Mouse (Mus musculus) cerebellum, adult 9-11 months (tissue): ENCODE data around the gene Arhgap28.

ENCODE experiments used
- DNase-seq: peaks from one replicate; pipeline ENCODE4 v3.0.0; 2022

The Arhgap28 gene

DNA sequence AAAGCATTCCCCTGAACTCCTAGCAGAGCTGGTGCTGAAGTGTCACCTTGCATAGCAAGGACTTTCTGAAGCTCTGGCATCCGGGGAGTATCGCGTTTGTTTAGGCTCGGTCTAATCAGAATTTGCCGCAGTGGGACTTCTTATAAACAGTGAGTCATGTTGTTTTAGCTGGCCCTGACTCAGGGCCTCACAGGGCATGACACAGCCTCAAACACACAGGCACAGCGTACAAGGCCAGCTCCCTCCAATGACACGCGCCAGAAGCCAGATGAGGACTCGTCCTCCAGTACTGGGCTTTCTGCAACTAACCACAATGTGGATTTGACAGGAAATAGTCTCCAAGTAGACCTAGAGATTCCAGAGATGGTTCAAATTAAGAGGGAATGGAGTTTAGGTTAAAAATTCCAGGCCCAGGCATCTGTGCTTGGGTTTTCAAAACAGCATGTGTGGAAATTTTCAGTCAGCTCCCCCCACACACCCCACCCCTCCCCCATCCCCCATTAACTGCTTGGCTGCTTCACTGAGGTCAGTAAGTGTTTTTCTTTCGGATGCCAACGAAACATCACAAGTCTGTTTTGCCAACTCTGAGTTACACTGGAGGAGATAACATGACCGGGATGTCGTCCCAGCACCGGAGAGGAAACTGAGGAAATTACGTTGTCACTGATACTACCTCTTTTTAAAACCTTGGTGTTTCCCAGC, 14.8 kb downstream of the Arhgap28 start:
- no peak for DNase-seq

DNA sequence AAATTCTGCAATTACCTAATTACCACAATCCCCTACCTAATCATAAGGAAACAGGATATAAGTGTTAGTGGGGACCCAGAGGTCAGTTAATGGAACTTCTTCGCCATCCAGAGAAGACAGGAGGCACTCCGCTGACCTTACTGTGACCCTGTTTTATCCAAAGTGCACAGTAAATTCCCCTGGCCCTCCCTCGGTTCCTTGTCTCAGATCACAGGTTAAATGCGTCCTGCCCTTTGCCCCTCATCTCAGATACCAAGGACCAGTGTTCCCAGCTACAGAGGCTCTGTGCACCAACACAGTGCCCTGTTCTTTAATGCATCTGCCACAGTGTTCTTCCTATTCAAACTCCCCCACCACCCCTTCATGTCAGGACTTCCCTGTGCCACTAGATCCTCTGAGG, 18.4 kb downstream of the Arhgap28 start:
- DNase-seq = no peak

- DNase-seq = no peak
Measured at GRCm38 (mm10) chr17:67980573-67980972, 23.3 kb downstream of the Arhgap28 start.

GRCm38 (mm10) chr17:67979248-67979647, 24.7 kb downstream of the Arhgap28 start:
- no peak for DNase-seq

DNA sequence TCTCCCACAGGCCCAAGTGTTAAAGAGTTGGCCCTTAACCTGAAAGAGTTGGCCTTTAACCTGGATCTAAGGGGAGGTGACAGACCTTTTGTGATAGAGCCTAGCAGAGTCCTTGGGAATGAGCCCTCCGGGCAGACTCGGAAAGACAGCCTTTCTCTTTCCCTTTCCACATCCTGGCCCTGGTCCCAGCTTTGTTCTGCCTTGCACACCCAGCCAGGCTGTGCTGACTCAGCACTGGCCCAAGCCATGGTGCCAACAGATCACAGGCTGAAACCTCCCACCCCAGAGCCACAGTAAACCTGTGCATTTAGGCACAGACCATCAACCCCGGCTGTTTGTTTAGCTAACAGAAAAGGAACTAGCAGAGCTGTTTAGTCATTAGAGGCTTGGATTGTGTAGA, 25.1 kb downstream of the Arhgap28 start:
- peak; percentile 10 for DNase-seq

- DNase-seq = no peak
Measured at GRCm38 (mm10) chr17:67976465-67976864, 27.5 kb downstream of the Arhgap28 start.

DNA sequence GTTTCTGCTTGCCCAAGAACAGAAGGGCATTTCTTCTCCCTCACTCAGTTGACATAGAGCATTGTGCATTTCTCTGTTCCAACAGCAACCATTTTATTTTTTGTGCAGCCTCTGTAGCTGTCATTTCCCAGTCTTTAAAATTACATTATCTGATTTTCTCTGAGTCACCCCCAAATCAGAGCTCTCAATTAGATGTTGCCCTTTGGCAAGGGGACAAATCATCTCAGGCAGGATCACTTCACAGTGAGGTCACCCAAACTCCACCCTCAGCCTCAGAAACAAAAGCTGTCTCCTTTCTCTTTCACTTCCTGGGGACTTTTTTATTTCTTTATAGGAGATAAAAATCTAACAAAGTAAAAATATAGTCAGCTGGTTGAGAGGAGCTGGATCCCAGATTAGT, 27.9 kb downstream of the Arhgap28 start:
- no peak for DNase-seq

GRCm38 (mm10) chr17:67974679-67975078, 29.2 kb downstream of the Arhgap28 start:
- no peak for DNase-seq

DNA sequence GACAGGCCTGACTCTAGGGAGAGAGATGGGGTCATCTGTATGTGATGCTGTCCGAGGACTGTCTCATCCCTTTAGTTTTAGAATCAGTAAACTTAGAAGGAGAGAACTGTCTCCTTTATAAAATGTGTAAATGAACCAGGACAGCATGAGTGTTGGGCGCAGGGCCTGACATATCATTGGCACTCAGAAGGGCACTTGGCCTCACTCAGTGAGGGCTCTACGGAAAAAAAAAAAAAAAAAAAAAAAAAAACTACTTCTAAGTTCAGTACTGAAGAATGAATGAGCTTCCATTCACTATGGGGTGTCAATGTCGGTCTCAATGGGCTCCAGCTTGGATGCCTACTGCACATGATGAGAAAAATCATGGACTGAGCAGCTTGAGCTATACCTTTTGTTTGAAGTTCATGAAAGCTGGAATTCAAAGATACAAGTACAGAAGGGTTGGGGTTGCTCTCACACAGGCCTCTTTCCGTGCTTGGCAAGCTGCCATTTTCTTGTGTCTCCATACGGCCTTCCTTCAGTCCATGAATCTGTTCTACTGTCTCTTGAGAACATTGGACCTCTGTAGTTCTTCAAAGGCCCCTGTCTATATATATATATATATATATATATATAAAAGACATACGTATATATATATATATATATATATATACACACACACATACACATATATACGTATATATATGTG, 36.9 kb downstream of the Arhgap28 start:
- DNase-seq = no peak

GRCm38 (mm10) chr17:67962858-67963257, 41.1 kb downstream of the Arhgap28 start:
- no peak for DNase-seq

DNA sequence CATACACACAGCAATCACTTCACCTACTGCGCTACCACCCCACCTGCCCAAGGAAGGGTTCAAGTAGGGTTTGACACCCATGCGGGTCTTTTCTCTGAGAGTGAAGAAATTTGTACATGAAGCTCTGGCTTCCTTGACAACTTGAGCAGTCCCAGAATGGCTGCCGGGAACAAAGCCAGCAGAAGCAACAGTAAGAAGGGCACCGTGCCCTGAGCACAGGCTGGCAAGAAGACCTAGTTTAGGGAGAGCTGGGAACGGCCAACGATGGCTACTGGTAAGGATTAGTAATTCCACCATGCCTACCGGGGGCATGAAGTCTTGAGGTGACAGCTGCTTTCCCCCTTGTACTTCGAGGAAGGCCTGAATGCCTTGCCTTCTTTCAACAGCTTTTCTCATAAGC, 41.9 kb downstream of the Arhgap28 start:
- peak; percentile 59 for DNase-seq

DNA sequence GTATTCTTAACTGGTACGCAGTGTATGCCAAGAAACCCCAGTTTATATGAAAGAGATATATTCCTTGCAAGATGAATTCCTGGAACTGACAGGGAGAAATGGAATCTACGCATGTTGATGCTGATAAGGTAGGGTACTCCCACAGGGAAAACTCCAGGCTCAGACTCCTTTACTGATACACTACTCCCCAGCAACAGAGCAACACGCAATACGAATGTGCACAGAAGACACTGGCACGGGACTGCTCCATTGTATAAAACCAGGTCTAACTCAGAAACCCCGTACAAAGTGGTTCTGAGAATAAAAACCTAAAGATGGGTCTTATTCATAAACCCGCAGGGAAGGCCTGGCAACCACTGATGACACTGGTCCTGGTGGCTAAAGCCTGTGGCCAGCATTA, 45.0 kb downstream of the Arhgap28 start:
- DNase-seq = no peak

DNA sequence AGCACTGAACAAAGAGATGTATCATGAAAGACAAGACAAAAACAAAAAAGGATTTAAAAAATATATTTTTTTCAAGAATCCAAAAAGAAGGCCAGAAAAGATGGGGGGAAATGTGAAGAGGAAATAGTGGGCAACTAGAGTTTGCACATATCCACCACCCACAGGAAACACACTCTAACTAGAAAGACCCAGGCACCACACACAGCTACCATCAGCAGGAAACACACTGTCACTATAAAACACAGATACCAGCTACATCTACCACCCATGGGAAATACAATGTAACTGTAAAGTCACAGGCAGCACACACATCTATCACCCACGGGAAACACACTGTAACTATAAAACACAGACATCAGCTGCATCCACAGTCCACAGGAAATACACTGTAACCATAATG, 46.3 kb downstream of the Arhgap28 start:
- DNase-seq = no peak

DNA sequence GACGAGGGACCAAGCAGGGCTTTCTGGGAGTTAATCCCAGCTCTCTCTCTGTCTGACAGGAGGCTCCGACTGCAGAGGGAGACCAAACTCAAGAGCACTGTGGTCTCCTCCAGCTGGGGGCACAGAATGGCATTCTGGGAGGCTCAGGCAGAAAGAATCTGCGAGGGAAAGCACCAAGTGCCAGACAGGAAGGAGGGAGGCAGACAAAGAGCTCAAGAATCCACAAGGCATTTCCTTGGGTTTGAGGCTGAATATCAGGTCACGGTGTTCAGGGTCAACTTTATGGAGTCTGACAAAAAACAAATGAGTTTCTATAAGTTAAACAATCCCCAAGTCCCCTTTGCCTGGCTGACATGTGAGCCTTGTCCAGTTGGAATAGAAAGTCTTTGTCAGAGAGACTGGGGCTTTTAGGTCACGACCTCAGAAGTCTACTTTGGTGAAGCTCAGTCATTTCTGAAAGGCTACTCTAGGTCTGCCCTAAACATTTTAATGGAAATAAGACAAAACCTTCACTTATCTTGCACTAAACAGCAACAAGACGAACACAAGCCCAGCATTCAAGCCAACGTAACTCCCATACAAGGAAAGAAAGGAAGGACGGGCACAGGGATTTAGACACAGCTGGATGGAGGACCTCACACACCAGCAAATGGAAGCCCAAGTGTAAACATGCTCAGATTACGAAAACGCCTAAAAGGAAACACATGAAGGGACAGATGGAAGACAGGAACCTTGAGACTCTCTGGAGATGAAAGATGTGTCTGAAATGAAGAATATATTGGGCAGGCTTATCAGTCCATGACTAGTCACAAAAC, 47.8 kb downstream of the Arhgap28 start:
- no peak for DNase-seq

GRCm38 (mm10) chr17:67954961-67955360, 49.0 kb downstream of the Arhgap28 start:
- DNase-seq = no peak

GRCm38 (mm10) chr17:67950523-67951213, 53.3 kb downstream of the Arhgap28 start:
- no peak for DNase-seq

DNA sequence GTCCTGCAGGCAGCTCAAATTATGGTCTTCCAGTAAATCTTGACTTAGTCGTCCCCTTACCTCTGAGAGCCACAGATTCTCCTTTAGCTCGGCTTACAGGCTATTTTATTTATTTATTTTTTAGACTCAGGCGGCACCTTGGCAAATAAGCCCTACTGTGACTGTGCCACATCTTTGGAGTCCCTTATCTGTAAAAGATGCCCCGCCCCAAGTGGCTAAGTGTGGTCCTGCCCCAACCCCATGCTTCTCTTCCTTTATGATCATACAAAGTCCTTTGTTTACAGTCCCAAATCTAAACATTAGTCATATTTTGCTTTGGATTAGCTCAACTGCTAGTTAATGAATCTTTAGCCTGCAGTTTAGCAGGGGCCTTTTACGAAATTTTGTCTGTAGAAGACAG, 55.3 kb downstream of the Arhgap28 start:
- no peak for DNase-seq

- DNase-seq = no peak
Measured at GRCm38 (mm10) chr17:67945453-67945852, 58.5 kb downstream of the Arhgap28 start.

DNA sequence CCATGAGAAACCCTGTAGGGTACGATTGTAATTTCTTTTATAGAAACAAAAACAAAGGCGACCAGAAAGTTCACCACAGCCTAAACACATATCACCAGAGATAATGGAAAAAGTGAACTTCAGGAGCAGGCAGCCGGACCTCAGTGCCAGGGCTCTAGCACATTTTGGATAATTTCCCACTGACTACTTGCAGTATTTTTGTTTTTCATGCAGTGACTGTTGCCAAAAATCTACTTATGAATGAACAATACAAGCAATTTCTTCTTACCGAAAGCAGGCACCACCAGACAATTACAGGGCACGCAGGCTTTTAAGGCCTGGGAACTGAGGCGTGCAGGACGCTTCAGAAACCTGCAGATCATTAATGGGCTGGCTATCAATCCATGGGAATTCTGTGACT, 59.7 kb downstream of the Arhgap28 start:
- DNase-seq = no peak

- DNase-seq = no peak
Measured at GRCm38 (mm10) chr17:67941026-67941425, 62.9 kb downstream of the Arhgap28 start.

- no peak for DNase-seq
Measured at GRCm38 (mm10) chr17:67937050-67937449, 66.9 kb downstream of the Arhgap28 start.

GRCm38 (mm10) chr17:67935556-67935955, 68.4 kb downstream of the Arhgap28 start:
- no peak for DNase-seq

DNA sequence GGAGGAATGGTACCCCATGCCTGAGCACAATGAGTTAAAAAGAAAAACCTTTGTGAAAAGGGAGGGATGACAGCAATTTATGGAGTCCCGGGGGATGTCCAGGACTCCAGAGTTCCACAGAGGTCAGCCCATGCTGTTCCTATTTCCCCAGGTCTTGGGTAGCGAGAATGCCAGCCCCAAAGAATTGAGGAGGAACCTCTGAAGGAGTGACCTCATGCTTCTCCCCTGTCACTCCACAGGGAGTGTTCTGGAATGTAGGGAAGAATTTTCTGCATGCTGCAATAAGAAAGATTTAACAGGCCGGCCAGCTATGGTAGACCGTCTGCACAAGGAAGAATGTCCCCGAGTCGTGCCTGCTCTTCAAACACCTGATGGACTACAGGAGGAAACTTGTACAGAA, 72.5 kb downstream of the Arhgap28 start:
- DNase-seq = no peak
